Mouse (Mus musculus): ENCODE data around the gene Sbp. TPM values are rescaled to one million over a fixed set of nuclear protein-coding genes. Genes with fewer than 3 reads are reported as not detected.

Sbp gene
- polyA plus RNA-seq, 1 experiment from 2014 or later, result not detected

Other genes with a start within 250 kb of the Sbp start
- not detected in 2 replicates for gene 1520401A03Rik, start 218.9 kb upstream of the Sbp start, polyA plus RNA-seq (2015; fragmentation: Nextera tagmentation; extraction: Ambion mirVana)
- 36.9 and 44.6 TPM in 2 replicates for gene Pkmyt1, start 215.3 kb upstream of the Sbp start, polyA plus RNA-seq (2015; fragmentation: Nextera tagmentation; extraction: Ambion mirVana)
- gene Paqr4, start 200.8 kb upstream of the Sbp start, polyA plus RNA-seq (2015; fragmentation: Nextera tagmentation; extraction: Ambion mirVana), result 23.5 and 25.3 TPM in 2 replicates
- gene Kremen2, start 195.8 kb upstream of the Sbp start, polyA plus RNA-seq (2015; fragmentation: Nextera tagmentation; extraction: Ambion mirVana), result 0.44 and 0.51 TPM in 2 replicates
- 44.5 and 44.9 TPM in 2 replicates for gene Flywch1, start 170.1 kb upstream of the Sbp start, polyA plus RNA-seq (2015; fragmentation: Nextera tagmentation; extraction: Ambion mirVana)
- 9.8 and 14.9 TPM in 2 replicates for gene Flywch2, start 155.6 kb upstream of the Sbp start, polyA plus RNA-seq (2015; fragmentation: Nextera tagmentation; extraction: Ambion mirVana)
- 319 and 373 TPM in 2 replicates for gene Srrm2, start 151.1 kb upstream of the Sbp start, polyA plus RNA-seq (2015; fragmentation: Nextera tagmentation; extraction: Ambion mirVana)
- 836 and 930 TPM in 2 replicates for gene Elob, start 112.5 kb upstream of the Sbp start, polyA plus RNA-seq (2015; fragmentation: Nextera tagmentation; extraction: Ambion mirVana)
- gene Prss33, start 105.6 kb upstream of the Sbp start, polyA plus RNA-seq (2015; fragmentation: Nextera tagmentation; extraction: Ambion mirVana), result 0.17 TPM in 1 of 2 replicates, not detected in the other
- gene Prss32, start 97.8 kb upstream of the Sbp start, polyA plus RNA-seq (2015; fragmentation: Nextera tagmentation; extraction: Ambion mirVana), result 11.8 and 14.5 TPM in 2 replicates
- gene Prss41, start 97.5 kb upstream of the Sbp start, polyA plus RNA-seq (2015; fragmentation: Nextera tagmentation; extraction: Ambion mirVana), result 2.7 and 3.4 TPM in 2 replicates
- not detected in 2 replicates for gene Prss21, start 73.6 kb upstream of the Sbp start, polyA plus RNA-seq (2015; fragmentation: Nextera tagmentation; extraction: Ambion mirVana)
- not detected in 2 replicates for gene Dcpp1, start 60.8 kb upstream of the Sbp start, polyA plus RNA-seq (2015; fragmentation: Nextera tagmentation; extraction: Ambion mirVana)
- not detected in 2 replicates for gene Dcpp2, start 60.8 kb upstream of the Sbp start, polyA plus RNA-seq (2015; fragmentation: Nextera tagmentation; extraction: Ambion mirVana)
- not detected in 2 replicates for gene Dcpp3, start 24.2 kb upstream of the Sbp start, polyA plus RNA-seq (2015; fragmentation: Nextera tagmentation; extraction: Ambion mirVana)
- gene Sbpl, start 13.6 kb downstream of the Sbp start, polyA plus RNA-seq (2015; fragmentation: Nextera tagmentation; extraction: Ambion mirVana), result not detected in 2 replicates
- gene Prss30, start 38.9 kb downstream of the Sbp start, polyA plus RNA-seq (2015; fragmentation: Nextera tagmentation; extraction: Ambion mirVana), result 3.2 and 4.3 TPM in 2 replicates
- 0.13 and 0.26 TPM in 2 replicates for gene Prss22, start 56.4 kb downstream of the Sbp start, polyA plus RNA-seq (2015; fragmentation: Nextera tagmentation; extraction: Ambion mirVana)
- 0.11 and 0.17 TPM in 2 replicates for gene Prss27, start 96.5 kb downstream of the Sbp start, polyA plus RNA-seq (2015; fragmentation: Nextera tagmentation; extraction: Ambion mirVana)
- 69.7 and 70.0 TPM in 2 replicates for gene Kctd5, start 131.8 kb downstream of the Sbp start, polyA plus RNA-seq (2015; fragmentation: Nextera tagmentation; extraction: Ambion mirVana)
- gene Pdpk1, start 209.3 kb downstream of the Sbp start, polyA plus RNA-seq (2015; fragmentation: Nextera tagmentation; extraction: Ambion mirVana), result 35.9 and 36.8 TPM in 2 replicates
- 58.9 and 75.9 TPM in 2 replicates for gene Amdhd2, start 222.1 kb downstream of the Sbp start, polyA plus RNA-seq (2015; fragmentation: Nextera tagmentation; extraction: Ambion mirVana)
- gene Atp6v0c, start 228.0 kb downstream of the Sbp start, polyA plus RNA-seq (2015; fragmentation: Nextera tagmentation; extraction: Ambion mirVana), result 783 and 890 TPM in 2 replicates

Measured in intestine, embryonic 16.5 days (tissue).